Mouse (Mus musculus) lung, postnatal 14 days (tissue): Measurements from ENCODE around the gene Eps8.

Experiments used
- DNase-seq: peaks from one replicate; pipeline ENCODE4 v3.0.0; 2021

The Eps8 gene

GRCm38 (mm10) chr6:137654776-137655175 lies at the start of gene Eps8:
Eps8 (minus strand) TSS chr6:137654876.
- DNase-seq, result no peak

- DNase-seq, result no peak
Measured at GRCm38 (mm10) chr6:137703431-137703830, 48.8 kb upstream of the Eps8 start.

- peak; percentile 24 for DNase-seq
Measured at GRCm38 (mm10) chr6:137702918-137703317, 48.2 kb upstream of the Eps8 start.

DNA sequence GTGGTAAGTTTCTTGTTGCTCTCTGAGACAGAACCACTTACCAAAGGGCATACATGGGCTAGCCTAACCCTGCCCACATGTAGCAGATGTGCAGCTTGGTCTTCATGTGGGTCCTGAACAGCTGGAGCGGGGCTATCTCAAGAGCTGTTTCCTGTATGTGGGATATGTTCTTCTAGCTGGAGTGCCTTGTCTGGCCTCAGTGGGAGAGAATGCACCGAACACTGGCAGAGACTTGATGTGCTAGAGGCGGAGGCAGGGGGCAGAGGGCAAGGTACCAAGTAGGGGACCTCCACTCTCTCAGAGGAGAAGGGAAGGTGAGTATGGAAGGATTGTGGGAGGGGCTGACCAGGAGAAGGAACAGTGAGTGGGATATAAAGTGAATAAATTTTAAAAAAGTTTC lies 47.5 kb upstream of the Eps8 start:
- DNase-seq, result no peak

GRCm38 (mm10) chr6:137699434-137699833 lies 44.8 kb upstream of the Eps8 start:
- no peak for DNase-seq

DNA sequence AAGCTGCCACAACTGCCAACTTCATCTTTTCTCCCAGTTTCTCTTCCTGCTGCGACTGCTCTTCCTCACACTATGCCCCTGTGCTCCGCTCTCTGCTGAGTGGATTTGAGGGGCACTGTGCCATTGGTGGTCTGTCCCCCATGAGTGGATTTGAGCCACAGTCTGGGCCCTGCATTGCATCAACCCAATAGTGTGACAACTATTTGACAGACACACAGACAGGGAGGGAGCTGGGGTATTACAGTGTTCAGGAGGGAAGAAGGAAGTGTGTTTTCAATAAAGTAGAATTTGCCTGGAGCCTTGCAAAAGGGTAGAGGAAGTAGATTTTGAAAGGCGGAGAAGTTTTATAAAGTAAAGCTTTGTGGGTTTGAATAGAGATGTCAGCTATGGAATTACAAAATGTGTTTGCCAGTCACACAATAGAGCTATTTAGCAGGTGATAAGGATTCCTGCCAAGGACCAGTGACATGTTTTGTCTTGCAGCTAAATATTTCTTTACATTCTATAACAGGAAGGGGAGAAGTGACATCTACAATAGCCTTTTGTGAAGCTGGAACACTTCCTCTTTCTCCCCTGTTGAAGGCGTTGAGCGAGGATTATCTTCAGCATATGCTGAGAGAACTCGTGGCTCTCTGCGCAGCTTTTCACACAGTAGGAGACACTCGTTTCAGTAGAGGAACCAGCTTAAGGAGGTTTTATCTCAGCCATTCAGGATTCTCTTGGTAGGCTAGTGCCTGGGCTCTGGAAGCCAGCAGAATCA lies 41.9 kb upstream of the Eps8 start:
- peak; percentile 7 for DNase-seq

- DNase-seq, result no peak
Measured at GRCm38 (mm10) chr6:137695046-137695445, 40.4 kb upstream of the Eps8 start.

DNA sequence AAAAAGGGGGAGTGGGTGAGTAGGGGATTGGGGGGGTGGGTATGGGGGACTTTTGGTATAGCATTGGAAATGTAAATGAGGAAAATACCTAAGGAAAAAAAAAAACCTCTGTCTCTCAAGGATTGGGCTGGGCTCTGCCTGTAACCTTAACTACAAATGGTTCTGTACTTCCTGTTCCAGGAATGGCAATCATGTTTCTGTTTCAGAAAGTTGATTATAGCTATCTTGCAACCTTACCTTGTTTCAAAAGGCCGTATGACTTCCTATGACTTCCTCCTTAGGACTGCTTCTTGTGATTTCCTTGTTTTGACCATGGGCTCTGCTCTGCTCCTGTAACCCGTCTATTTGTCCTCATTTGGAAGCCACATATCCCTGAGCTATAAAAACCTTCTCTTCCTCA lies 39.6 kb upstream of the Eps8 start:
- DNase-seq, result no peak

- no peak for DNase-seq
Measured at GRCm38 (mm10) chr6:137690550-137691119, 36.0 kb upstream of the Eps8 start.

DNA sequence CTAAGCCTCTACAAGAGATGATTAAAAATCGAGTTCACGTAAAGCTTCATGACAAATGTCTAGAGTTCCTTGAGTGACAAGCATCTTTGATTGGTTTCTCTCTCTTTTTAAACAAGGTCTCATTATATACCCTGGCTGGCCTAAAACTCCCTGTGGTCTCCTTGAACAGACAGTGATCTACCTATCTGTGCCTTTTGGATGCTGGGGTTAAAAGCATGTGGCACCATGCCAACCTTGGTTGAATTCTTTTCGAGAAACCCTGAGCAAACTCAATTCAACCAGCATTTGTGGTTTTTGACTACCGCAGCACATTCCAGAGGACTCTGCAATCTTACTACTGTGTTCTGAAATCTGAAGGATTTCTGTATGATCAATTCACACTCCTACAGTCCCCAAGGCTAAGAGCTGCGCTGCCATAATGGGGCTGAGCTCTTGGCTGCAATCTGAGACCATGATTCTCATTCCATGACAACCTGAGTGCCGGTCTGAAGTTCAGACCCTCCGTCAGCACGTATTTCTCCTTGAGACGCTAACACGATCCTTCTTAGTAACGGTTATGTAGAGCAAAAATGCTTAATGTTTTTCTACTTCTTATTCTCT lies 33.9 kb upstream of the Eps8 start:
- no peak for DNase-seq

- DNase-seq, result no peak
Measured at GRCm38 (mm10) chr6:137688079-137688478, 33.4 kb upstream of the Eps8 start.

- no peak for DNase-seq
Measured at GRCm38 (mm10) chr6:137687667-137688066, 33.0 kb upstream of the Eps8 start.

GRCm38 (mm10) chr6:137682629-137683028 lies 28.0 kb upstream of the Eps8 start:
- DNase-seq, result no peak

DNA sequence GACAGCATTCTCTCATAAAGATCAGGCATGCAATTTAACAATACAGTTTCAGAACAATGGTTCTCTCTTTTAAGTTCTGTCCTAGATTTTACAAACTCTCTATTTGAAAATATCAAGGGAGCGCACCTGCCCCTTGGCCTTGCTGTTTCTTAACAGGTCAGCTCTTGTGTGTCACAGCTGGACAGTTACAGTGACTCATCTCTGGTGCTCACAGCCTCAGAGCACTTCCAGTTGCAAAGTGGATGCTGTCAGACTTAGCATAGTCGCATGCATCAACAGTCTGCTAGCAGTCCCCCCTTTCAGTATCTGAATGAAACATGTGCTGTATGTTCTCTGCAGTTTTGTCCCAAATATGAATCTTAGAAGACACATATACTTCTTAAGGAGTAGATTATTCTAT lies 26.3 kb upstream of the Eps8 start:
- no peak for DNase-seq

DNA sequence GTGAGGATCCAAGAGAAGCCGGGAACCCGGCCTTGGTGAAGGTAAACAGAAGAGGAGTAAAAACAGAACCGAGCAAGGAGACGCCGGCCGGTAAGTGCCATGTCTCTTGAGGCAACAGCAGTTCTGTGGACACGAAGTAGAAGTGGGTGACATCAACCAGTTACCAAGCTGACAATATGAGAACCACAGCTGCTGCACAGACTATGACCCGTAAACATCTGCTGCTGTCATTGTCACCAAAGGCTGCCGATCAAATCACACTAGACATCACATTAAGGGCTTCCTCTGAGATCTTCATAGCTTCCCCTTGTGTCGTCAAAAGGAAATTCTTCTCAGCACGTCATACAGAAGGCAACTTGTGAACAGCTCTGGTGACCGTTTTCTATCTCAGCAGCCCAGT lies 21.9 kb upstream of the Eps8 start:
- DNase-seq, result no peak

DNA sequence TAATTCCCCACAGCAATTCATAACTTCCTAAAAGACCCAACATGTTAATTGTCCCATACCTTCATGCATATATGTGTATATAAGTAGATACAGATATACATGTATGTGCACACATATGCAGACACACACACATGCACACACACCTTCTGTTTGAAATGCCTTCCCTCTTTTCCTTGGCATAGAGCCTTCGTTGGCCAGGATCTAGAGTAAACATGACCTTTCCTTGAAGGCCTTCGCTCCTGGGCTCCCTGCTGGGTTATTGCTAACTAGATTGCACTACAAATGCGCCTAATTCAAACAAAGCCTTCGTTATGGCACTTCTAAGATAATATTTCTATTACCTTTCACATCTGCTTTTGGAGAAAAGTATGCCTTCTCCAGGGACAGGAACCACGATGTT lies 20.9 kb upstream of the Eps8 start:
- DNase-seq, result no peak

DNA sequence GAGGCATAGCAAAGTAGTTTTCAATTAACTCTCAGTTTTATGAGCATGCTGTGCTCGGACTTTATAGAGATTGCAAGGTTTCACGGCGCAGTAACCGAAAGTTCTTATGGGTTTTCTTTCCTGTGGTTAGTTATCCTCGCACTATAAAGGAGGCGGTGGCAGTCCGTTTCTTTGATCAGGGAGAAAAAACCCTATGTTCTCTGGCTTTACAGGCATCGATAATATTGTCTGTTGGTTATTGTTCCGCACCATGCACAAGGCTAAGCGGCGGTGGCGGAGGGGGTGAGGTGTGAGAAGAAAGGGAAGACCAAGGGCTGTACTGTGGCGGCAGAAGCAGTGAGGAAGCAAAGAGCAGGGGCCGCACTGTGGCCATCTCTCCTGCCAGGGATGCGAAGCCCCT lies 18.6 kb upstream of the Eps8 start:
- no peak for DNase-seq

GRCm38 (mm10) chr6:137671561-137671960 lies 16.9 kb upstream of the Eps8 start:
- no peak for DNase-seq

DNA sequence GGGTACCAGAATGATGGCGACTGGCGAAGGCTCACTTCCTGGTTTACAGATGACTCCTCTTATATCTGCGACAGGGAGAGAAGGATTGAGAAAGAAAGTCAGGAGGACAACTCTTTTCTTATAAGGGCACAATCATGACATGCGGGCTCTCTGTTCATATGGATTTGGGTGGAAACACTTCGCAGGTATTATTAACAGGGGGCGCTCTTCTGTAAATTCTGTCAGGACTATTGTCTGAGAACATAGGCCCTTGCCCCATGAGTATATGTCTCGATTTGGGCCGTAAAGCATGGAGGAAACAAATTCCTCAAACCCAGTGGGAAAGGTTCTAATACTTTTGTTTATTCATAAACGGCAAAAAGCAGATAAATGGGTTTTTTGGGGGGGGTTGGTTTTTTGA lies 16.1 kb upstream of the Eps8 start:
- DNase-seq, result no peak

GRCm38 (mm10) chr6:137669876-137670275 lies 15.2 kb upstream of the Eps8 start:
- no peak for DNase-seq

DNA sequence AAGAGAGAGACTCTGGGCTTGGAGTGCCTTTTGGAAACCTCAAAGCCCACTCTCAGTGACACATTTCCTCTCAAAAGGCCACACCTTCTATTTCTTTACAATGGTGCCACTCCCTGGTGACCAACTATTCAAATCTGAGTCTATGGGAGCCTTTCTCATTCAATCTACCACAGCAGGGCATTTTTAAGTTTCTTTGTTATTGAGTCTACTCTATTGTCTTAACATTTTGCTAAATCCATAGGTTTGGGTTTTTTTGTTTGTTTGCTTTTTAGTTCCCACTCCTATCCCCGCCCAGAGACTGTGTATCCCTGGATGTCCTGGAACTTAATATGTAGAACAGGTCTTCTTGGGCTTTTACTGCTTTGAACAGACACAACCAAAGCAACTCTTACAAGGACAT lies 14.8 kb upstream of the Eps8 start:
- no peak for DNase-seq

DNA sequence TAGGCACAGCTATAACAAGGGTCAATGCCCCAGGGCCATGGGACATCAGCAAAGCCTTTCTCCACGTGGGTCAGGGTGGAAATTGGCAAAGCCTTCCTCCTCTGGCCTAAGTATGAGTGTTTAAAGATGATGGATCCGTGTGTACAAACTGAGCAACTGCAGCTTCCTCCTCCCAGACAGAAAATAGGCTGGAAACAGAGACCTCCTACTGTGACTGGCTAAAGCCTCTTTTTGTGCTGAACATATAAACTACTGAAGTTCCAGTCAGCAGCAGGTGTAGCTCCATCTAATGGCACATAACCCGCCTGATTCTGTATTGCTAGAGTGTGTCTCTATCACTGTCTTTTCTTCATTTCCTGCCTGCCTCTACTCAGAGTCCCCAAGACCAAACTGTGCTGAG lies 13.7 kb upstream of the Eps8 start:
- no peak for DNase-seq

GRCm38 (mm10) chr6:137667665-137668064 lies 13.0 kb upstream of the Eps8 start:
- no peak for DNase-seq

DNA sequence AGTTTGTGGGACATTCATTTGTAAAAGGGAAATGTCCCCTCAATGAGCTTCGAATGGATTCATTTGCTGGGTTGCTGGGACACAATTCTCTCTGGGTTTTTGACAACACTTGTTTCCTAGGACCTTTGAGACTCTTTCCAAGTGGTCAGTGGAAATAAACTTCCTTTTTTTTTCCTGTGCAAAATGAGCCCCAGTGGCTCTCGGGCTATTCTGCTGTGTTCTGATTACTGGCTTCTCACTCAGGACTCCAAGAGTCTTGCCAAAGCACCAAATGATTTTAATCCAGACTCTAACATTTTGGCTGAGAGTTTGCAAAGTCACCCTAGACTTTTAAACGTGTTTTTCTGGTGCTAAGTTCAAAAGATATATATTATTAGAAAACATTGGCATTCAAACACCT lies 10.3 kb upstream of the Eps8 start:
- DNase-seq, result no peak
